In the genomic region with DNA sequence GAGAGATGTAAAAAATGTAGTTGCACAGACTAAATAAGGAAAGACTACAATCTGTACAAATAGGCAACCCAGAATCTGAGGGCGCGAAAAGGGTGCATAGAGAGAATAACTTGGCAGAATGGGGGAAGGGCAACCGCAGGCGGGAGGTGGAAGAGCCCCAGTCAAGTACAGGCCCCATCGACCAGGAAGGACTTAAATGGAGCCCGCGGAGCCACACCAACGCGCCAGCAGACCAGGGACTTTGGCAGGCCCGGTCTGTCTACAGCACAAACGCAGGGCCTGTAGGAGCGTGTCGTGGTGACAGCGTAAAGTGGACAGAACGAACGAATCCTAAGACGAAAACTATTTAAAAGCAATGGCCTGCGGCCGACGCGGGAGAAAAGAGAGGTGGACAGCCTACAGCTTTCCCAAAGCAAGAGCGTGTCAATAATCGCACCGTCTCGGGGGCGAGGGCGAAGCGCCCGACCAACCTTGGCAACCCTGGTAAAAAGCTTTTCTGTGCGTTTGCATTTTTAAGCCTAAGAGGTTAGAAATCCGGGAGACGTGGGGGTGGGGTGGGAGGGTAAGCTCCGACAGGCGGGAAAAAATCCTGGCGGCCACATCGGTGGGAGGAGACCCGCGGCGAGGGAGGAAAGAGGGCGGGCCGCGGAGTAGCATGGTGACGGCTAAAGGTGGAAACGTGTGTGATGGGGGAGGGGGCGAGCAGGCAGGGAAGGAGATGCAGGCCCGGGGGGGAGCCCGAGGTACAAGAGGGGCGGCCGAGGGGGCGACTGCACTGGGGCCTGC, we compare ENCODE assay signal across 8 mouse cellular contexts. TPM values are rescaled to one million over a fixed set of nuclear protein-coding genes. Genes with fewer than 3 reads are reported as not detected.
DNase-seq lines count a peak whose midpoint lies in the region; ATAC-seq and TF ChIP-seq lines count a peak whose summit lies in the region.

No protein-coding gene starts in this region.

- peak overlapping the region; percentile 100 for H3K27ac ChIP-seq in heart, embryonic 11.5 days (ENCODE audit: low read depth, low read length)
- H3K27ac ChIP-seq in kidney, embryonic 16.5 days (ENCODE audit: low read length), result peak overlapping the region; percentile 100
- peak overlapping the region; percentile 97 for H3K27ac ChIP-seq in liver, embryonic 12.5 days
- peak overlapping the region; percentile 99 for H3K27ac ChIP-seq in stomach, embryonic 16.5 days (ENCODE audit: low read length)

- H3K4me2 ChIP-seq in heart, embryonic 11.5 days, result peak overlapping the region; percentile 86
- peak overlapping the region; percentile 95 for H3K4me2 ChIP-seq in kidney, embryonic 16.5 days (replicated peaks; ENCODE audit: low read depth, low read length)
- peak overlapping the region; percentile 73 for H3K4me2 ChIP-seq in liver, embryonic 12.5 days
- peak overlapping the region; percentile 79 for H3K4me2 ChIP-seq in stomach, embryonic 16.5 days (ENCODE audit: low read depth, low read length)

- H3K36me3 ChIP-seq in C2C12 (ENCODE audit: control insufficient read depth, insufficient read depth), result peaks cover 51% of the 10 kb centered on the region
- no peaks in the 10 kb centered on the region for H3K36me3 ChIP-seq in heart, embryonic 11.5 days (ENCODE audit: control insufficient read depth, insufficient read depth, low read length)
- H3K36me3 ChIP-seq in kidney, embryonic 16.5 days (ENCODE audit: insufficient read depth, low read length), result peaks cover 5% of the 10 kb centered on the region; the same call in 1 of the 2 replicates
- peaks cover 39% of the 10 kb centered on the region for H3K36me3 ChIP-seq in liver, embryonic 12.5 days
- H3K36me3 ChIP-seq in stomach, embryonic 16.5 days (ENCODE audit: control insufficient read depth, insufficient read depth, low read length), result peaks cover 6% of the 10 kb centered on the region; the same call in 1 of the 2 replicates

- H3K9me3 ChIP-seq in heart, embryonic 11.5 days (replicated peaks; ENCODE audit: control insufficient read depth, low read length), result no peaks in the 10 kb centered on the region
- H3K9me3 ChIP-seq in kidney, embryonic 16.5 days (ENCODE audit: low read length), result no peaks in the 10 kb centered on the region
- no peaks in the 10 kb centered on the region for H3K9me3 ChIP-seq in liver, embryonic 12.5 days (replicated peaks)
- no peaks in the 10 kb centered on the region for H3K9me3 ChIP-seq in stomach, embryonic 16.5 days (replicated peaks; ENCODE audit: control insufficient read depth, low read length)

- 0% methylated on average over 44 of the region's 50 CpGs for whole genome bisulfite sequencing in heart, embryonic 11.5 days (ENCODE audit: insufficient replicate concordance)
- under 1% methylated on average over 48 of the region's 50 CpGs for WGBS in kidney, embryonic 16.5 days
- under 1% methylated on average over 48 of the region's 50 CpGs for WGBS in liver, embryonic 12.5 days (ENCODE audit: insufficient replicate concordance)
- under 1% methylated on average over 47 of the region's 50 CpGs for WGBS in stomach, embryonic 16.5 days

- peaks cover 54% of the 10 kb centered on the region for H3K79me2 ChIP-seq in C2C12 (ENCODE audit: control insufficient read depth, insufficient read depth)

- H3K9ac ChIP-seq in heart, embryonic 11.5 days (ENCODE audit: low read depth, low read length), result peak overlapping the region; percentile 99
- peak overlapping the region; percentile 99 for H3K9ac ChIP-seq in kidney, embryonic 16.5 days (replicated peaks; ENCODE audit: low read length)
- H3K9ac ChIP-seq in liver, embryonic 12.5 days, result peak overlapping the region; percentile 98
- peak overlapping the region; percentile 98 for H3K9ac ChIP-seq in stomach, embryonic 16.5 days (ENCODE audit: low read length)

- peaks cover 26% of the 10 kb centered on the region for H3K4me1 ChIP-seq in heart, embryonic 11.5 days (ENCODE audit: control insufficient read depth, insufficient read depth, low read length)
- H3K4me1 ChIP-seq in kidney, embryonic 16.5 days (ENCODE audit: insufficient read depth, low read length), result peaks cover 30% of the 10 kb centered on the region
- H3K4me1 ChIP-seq in liver, embryonic 12.5 days, result peaks cover 40% of the 10 kb centered on the region
- H3K4me1 ChIP-seq in stomach, embryonic 16.5 days (ENCODE audit: control insufficient read depth, insufficient read depth, low read length), result peaks cover 27% of the 10 kb centered on the region

- DNase-seq in brain, adult 2 months (ENCODE audit: low read depth, low spot score), result peak; percentile 79
- peak; percentile 37 to 38 for DNase-seq in natural killer cell, adult 2 months (ENCODE audit: low spot score in 2 of 2)

- peaks cover 52% of the 10 kb centered on the region for H3K79me3 ChIP-seq in C2C12 (ENCODE audit: low read depth)

- H3K4me3 ChIP-seq in C2C12 (ENCODE audit: insufficient read depth, poor library complexity, severe bottlenecking), result peak overlapping the region; percentile 60
- H3K4me3 ChIP-seq in heart, embryonic 11.5 days (ENCODE audit: low read depth, low read length), result peak overlapping the region; percentile 97
- peak overlapping the region; percentile 95 for H3K4me3 ChIP-seq in kidney, embryonic 16.5 days (ENCODE audit: low read length)
- H3K4me3 ChIP-seq in liver, embryonic 12.5 days, result peak overlapping the region; percentile 97
- H3K4me3 ChIP-seq in stomach, embryonic 16.5 days (replicated peaks; ENCODE audit: low read length), result peak overlapping the region; percentile 71

- H3K27me3 ChIP-seq in C2C12 (ENCODE audit: control insufficient read depth, insufficient read depth, insufficient read length), result no peaks in the 10 kb centered on the region
- H3K27me3 ChIP-seq in heart, embryonic 11.5 days (ENCODE audit: control insufficient read depth, insufficient read depth, low read length), result no peaks in the 10 kb centered on the region
- H3K27me3 ChIP-seq in kidney, embryonic 16.5 days (ENCODE audit: insufficient read depth, low read length), result no peaks in the 10 kb centered on the region
- H3K27me3 ChIP-seq in liver, embryonic 12.5 days (replicated peaks), result no peaks in the 10 kb centered on the region
- H3K27me3 ChIP-seq in stomach, embryonic 16.5 days (ENCODE audit: control insufficient read depth, insufficient read depth, low read length), result no peaks in the 10 kb centered on the region

- TF ChIP-seq CTCF in C2C12 (IDR thresholded peaks at IDR 0.05; ENCODE audit: control insufficient read depth, insufficient read depth, insufficient read length), result no peak

- peak overlapping the region; percentile 82 for H3ac ChIP-seq in C2C12 (ENCODE audit: control insufficient read depth, insufficient read length, low read depth)

- peak; percentile 32; the same call in 1 of the 2 replicates for ATAC-seq in erythroblast, adult 5-6 weeks (replicated peaks; ENCODE audit: low FRiP score, poor library complexity, severe bottlenecking)
- peak; percentile 58 for ATAC-seq in heart, embryonic 11.5 days (replicated peaks; ENCODE audit: insufficient number of reproducible peaks, low FRiP score, low TSS enrichment)
- peak; percentile 72 for ATAC-seq in kidney, embryonic 16.5 days (ENCODE audit: low FRiP score, low TSS enrichment)
- ATAC-seq in liver, embryonic 12.5 days, result peak; percentile 40
- ATAC-seq in stomach, embryonic 16.5 days (ENCODE audit: insufficient read depth, low FRiP score), result peak; percentile 69

TF ChIP-seq in C2C12, 6 proteins besides CTCF, POLR2A, EP300 and RAD21:
- peak; percentile 41 for TF ChIP-seq MAX (IDR thresholded peaks at IDR 0.05)
- TF ChIP-seq USF1 (IDR thresholded peaks at IDR 0.05; ENCODE audit: low read depth), result no peak
TF ChIP-seq in C2C12: peak in this region for 1.

RNA-seq across cellular contexts. Expression of gene Hnrnpd, which starts 1.0 kb away (rescaled TPM):
- 171 TPM for polyA plus RNA-seq in C2C12 (2012; fragmentation: generic; extraction: Trizol)
- total RNA-seq in erythroblast, adult 5-6 weeks (2015; ENCODE audit: low replicate concordance), result 107 and 120 TPM in 2 replicates
- total RNA-seq in erythroblast, adult 5-6 weeks (2017; ENCODE audit: low replicate concordance), result 56.6 and 94.7 TPM in 2 replicates
- 113 and 120 TPM in 2 replicates for polyA plus RNA-seq in heart, embryonic 11.5 days (2014; fragmentation: Nextera tagmentation; extraction: Ambion mirVana)
- 57.2 and 84.8 TPM in 2 replicates for polyA plus RNA-seq in kidney, embryonic 16.5 days (2015; fragmentation: Nextera tagmentation; extraction: Ambion mirVana)
- polyA plus RNA-seq in liver, embryonic 12.5 days (2016; fragmentation: Nextera tagmentation; extraction: Ambion mirVana), result 245 and 254 TPM in 2 replicates
- 34.4 and 39.1 TPM in 2 replicates for polyA plus RNA-seq in stomach, embryonic 16.5 days (2015; fragmentation: Nextera tagmentation; extraction: Ambion mirVana)

RNA-seq across cellular contexts. Expression of gene 4930524J08Rik, which starts 1.2 kb away (rescaled TPM):
- 10.2 TPM for polyA plus RNA-seq in C2C12 (2012; fragmentation: generic; extraction: Trizol)
- total RNA-seq in erythroblast, adult 5-6 weeks (2015; ENCODE audit: low replicate concordance), result 2.5 TPM in 1 of 2 replicates, not detected in the other
- 1.4 TPM in 1 of 2 replicates, not detected in the other for total RNA-seq in erythroblast, adult 5-6 weeks (2017; ENCODE audit: low replicate concordance)
- 1.5 and 1.7 TPM in 2 replicates for polyA plus RNA-seq in heart, embryonic 11.5 days (2014; fragmentation: Nextera tagmentation; extraction: Ambion mirVana)
- 1.5 and 2.0 TPM in 2 replicates for polyA plus RNA-seq in kidney, embryonic 16.5 days (2015; fragmentation: Nextera tagmentation; extraction: Ambion mirVana)
- 0.71 and 2.0 TPM in 2 replicates for polyA plus RNA-seq in liver, embryonic 12.5 days (2016; fragmentation: Nextera tagmentation; extraction: Ambion mirVana)
- 0.69 and 1.4 TPM in 2 replicates for polyA plus RNA-seq in stomach, embryonic 16.5 days (2015; fragmentation: Nextera tagmentation; extraction: Ambion mirVana)

Comparison
In these comparisons a context has a peak if more than half of its experiments do, and no peak if none do; other contexts are left out.
1. Peak in every context shown above with its lines: DNase-seq, ATAC-seq, H3K4me3 ChIP-seq and H3K27ac ChIP-seq.